Mouse (Mus musculus) bone marrow macrophage, adult 2 months (primary cell): Measurements from ENCODE around the gene Pskh1. TPM values are rescaled to one million over a fixed set of nuclear protein-coding genes. Genes with fewer than 3 reads are reported as not detected.

Experiments
- H3K27ac ChIP-seq: 2 replicates; pipeline ENCODE4 v1.5.1; 2012; ENCODE audit warnings: low read depth, low read length; ENCODE audit not compliant: insufficient read depth
- H3K4me1 ChIP-seq: 2 replicates; pipeline ENCODE4 v1.6.1; 2012; ENCODE audit warnings: low read length; ENCODE audit not compliant: control insufficient read depth, insufficient read depth
- H3K4me3 ChIP-seq: 2 replicates; pipeline ENCODE4 v1.5.1; 2012; ENCODE audit warnings: mild to moderate bottlenecking, low read length, moderate library complexity; ENCODE audit not compliant: insufficient read depth
- CTCF ChIP-seq: IDR thresholded peaks from 2 replicates; pipeline ENCODE4 v1.5.1; 2012; ENCODE audit warnings: low read depth, mild to moderate bottlenecking, low read length, moderate library complexity
- POLR2A ChIP-seq: IDR thresholded peaks from 2 replicates; pipeline ENCODE4 v1.6.1; 2012; ENCODE audit warnings: mild to moderate bottlenecking, low read depth, low read length, borderline replicate concordance
- polyA plus RNA-seq: library from polyadenylated mRNA; stranded (reverse); fragments of >200 nt; gene quantifications from 2 replicates; pipeline ENCODE4 v1.2.4, GENCODE M21; 2012; ENCODE audit not compliant: missing spikeins, insufficient read depth, insufficient read length

Pskh1 gene
- polyA plus RNA-seq, 1 experiment = 18.8 TPM

- Histone ChIP-seq H3K27ac (no peak overlapping the region), H3K4me3 (no peak overlapping the region), H3K4me1 (peaks cover 10% of the 10 kb centered on the region)
- TF ChIP-seq CTCF (no peak), POLR2A (no peak)
These were observed 34.9 kb downstream of the Pskh1 start for GRCm38 (mm10) chr8:105935105-105935504.

GRCm38 (mm10) chr8:105935863-105936603, 35.8 kb downstream of the Pskh1 start:
- no peak for TF ChIP-seq CTCF
- TF ChIP-seq POLR2A = no peak
- peak overlapping the region; percentile 69; the same call in 1 of the 2 replicates for H3K4me3 ChIP-seq
- no peak overlapping the region for H3K27ac ChIP-seq
- peaks cover 10% of the 10 kb centered on the region for H3K4me1 ChIP-seq

GRCm38 (mm10) chr8:105936866-105937475, 36.7 kb downstream of the Pskh1 start:
- no peak for TF ChIP-seq CTCF
- no peak for TF ChIP-seq POLR2A
- Histone ChIP-seq H3K4me3 (peak overlapping the region; percentile 69), H3K4me1 (peaks cover 10% of the 10 kb centered on the region), H3K27ac (peak overlapping the region; percentile 74)

- H3K27ac ChIP-seq = peak overlapping the region; percentile 74
- TF ChIP-seq CTCF (no peak), POLR2A (no peak)
- peak overlapping the region; percentile 69 for H3K4me3 ChIP-seq
- H3K4me1 ChIP-seq = peaks cover 10% of the 10 kb centered on the region
These were observed 37.5 kb downstream of the Pskh1 start for GRCm38 (mm10) chr8:105937496-105938305.

- peaks cover 10% of the 10 kb centered on the region for H3K4me1 ChIP-seq
- TF ChIP-seq POLR2A = no peak
- no peak for TF ChIP-seq CTCF
- H3K27ac ChIP-seq = peak within 1 kb of the TSS; percentile 74
- H3K4me3 ChIP-seq = peak within 1 kb of the TSS; percentile 69
These were observed 38.0 kb downstream of the Pskh1 start, which contains the start of gene Psmb10 for GRCm38 (mm10) chr8:105938306-105938669. Psmb10 (minus strand) TSS chr8:105938444.

GRCm38 (mm10) chr8:105942026-105942425, 41.8 kb downstream of the Pskh1 start:
- Histone ChIP-seq H3K4me1 (peaks cover 6% of the 10 kb centered on the region), H3K27ac (no peak overlapping the region), H3K4me3 (no peak overlapping the region)
- TF ChIP-seq CTCF (no peak), POLR2A (no peak)

GRCm38 (mm10) chr8:105942542-105942941, 42.3 kb downstream of the Pskh1 start:
- no peak for TF ChIP-seq POLR2A
- no peak for TF ChIP-seq CTCF
- Histone ChIP-seq H3K4me1 (peaks cover 6% of the 10 kb centered on the region), H3K4me3 (no peak overlapping the region), H3K27ac (no peak overlapping the region)

- TF ChIP-seq POLR2A (no peak), CTCF (no peak)
- peaks cover 6% of the 10 kb centered on the region for H3K4me1 ChIP-seq
- H3K4me3 ChIP-seq = no peak within 1 kb of the TSS
- H3K27ac ChIP-seq = no peak within 1 kb of the TSS
These were observed 43.1 kb downstream of the Pskh1 start, which contains the start of gene Lcat for GRCm38 (mm10) chr8:105943321-105943739. Lcat (minus strand) TSS chr8:105943382.

GRCm38 (mm10) chr8:105949350-105949749, 49.1 kb downstream of the Pskh1 start:
- Histone ChIP-seq H3K4me3 (no peak overlapping the region), H3K4me1 (no peaks in the 10 kb centered on the region), H3K27ac (no peak overlapping the region)
- no peak for TF ChIP-seq CTCF
- TF ChIP-seq POLR2A = no peak

GRCm38 (mm10) chr8:105951057-105951659, 50.9 kb downstream of the Pskh1 start:
- no peak for TF ChIP-seq POLR2A
- TF ChIP-seq CTCF = no peak

More at GRCm38 (mm10) chr8:105951057-105951659, 50.9 kb downstream of the Pskh1 start:
- Histone ChIP-seq H3K4me3 (no peak overlapping the region), H3K27ac (no peak overlapping the region), H3K4me1 (no peaks in the 10 kb centered on the region)
